Mouse (Mus musculus): Measurements from ENCODE around the gene Pbx1.

GRCm38 (mm10) chr1:168318899-168319469, 113.1 kb downstream of the Pbx1 start:
- TF ChIP-seq POLR2A (IDR thresholded peaks at IDR 0.05; ENCODE audit: low read depth, low read length) (no peak), CTCF (IDR thresholded peaks at IDR 0.05; ENCODE audit: extremely low read depth, insufficient read length, insufficient replicate concordance, low read depth, low read length) (no peak)

Data from small intestine, adult 2 months (tissue).